Mouse (Mus musculus) testis, adult 2 months (tissue): ENCODE measurements around the gene Cnot4. TPM values are rescaled to one million over a fixed set of nuclear protein-coding genes. Genes with fewer than 3 reads are reported as not detected.
"Not testable (repeated sequence)": the region's sequence is repeated elsewhere in the genome, so short reads cannot be mapped to it uniquely, and the experiment has no call there.

ENCODE experiments used
- H3K27ac ChIP-seq: fragments of 200-500 bp; 2 replicates; pipeline ENCODE4 v1.5.1; 2012; ENCODE audit warnings: low read depth, low read length; ENCODE audit not compliant: control insufficient read depth, insufficient read depth
- H3K27me3 ChIP-seq: fragments of 200-500 bp; 2 replicates; pipeline ENCODE4 v1.6.1; 2012; ENCODE audit warnings: mild to moderate bottlenecking, low read length, moderate library complexity; ENCODE audit not compliant: control insufficient read depth, insufficient read depth
- H3K36me3 ChIP-seq: fragments of 200-500 bp; 2 replicates; pipeline ENCODE4 v1.6.1; 2012; ENCODE audit warnings: mild to moderate bottlenecking, low read length; ENCODE audit not compliant: control insufficient read depth, insufficient read depth
- H3K4me1 ChIP-seq: fragments of 200-500 bp; 2 replicates; pipeline ENCODE4 v1.6.1; 2012; ENCODE audit warnings: low read length; ENCODE audit not compliant: control insufficient read depth, insufficient read depth
- H3K4me3 ChIP-seq: fragments of 200-500 bp; 2 replicates; pipeline ENCODE4 v1.5.1; 2012; ENCODE audit warnings: low read depth, mild to moderate bottlenecking, low read length, moderate library complexity, mixed read lengths; ENCODE audit not compliant: control insufficient read depth
- CTCF ChIP-seq: fragments of 200-500 bp; IDR thresholded peaks from 2 replicates; pipeline ENCODE4 v1.5.1; 2012; ENCODE audit warnings: low read depth, mild to moderate bottlenecking, inconsistent platforms, low read length, moderate library complexity; ENCODE audit not compliant: control insufficient read depth, insufficient read depth, insufficient replicate concordance
- POLR2A ChIP-seq: fragments of 200-500 bp; IDR thresholded peaks from 2 replicates; pipeline ENCODE4 v1.6.1; 2012; ENCODE audit warnings: low read depth, mild to moderate bottlenecking, inconsistent platforms, low read length, moderate library complexity; ENCODE audit not compliant: control insufficient read depth
- polyA plus RNA-seq: library from polyadenylated mRNA; depleted of rRNA; stranded (reverse); fragments of >200 nt; gene quantifications from 2 replicates; pipeline ENCODE4 v1.2.3, GENCODE M21; 2012; rRNA removed

The Cnot4 gene
- polyA plus RNA-seq = 56.1 and 60.8 TPM in 2 replicates

GRCm38 (mm10) chr6:35133579-35134488 lies at the start of gene Cnot4:
Cnot4 (minus strand) TSS chr6:35133724.
- Histone ChIP-seq H3K27ac (peak within 1 kb of the TSS; percentile 100), H3K36me3 (no peaks in the 10 kb centered on the region), H3K4me3 (peak within 1 kb of the TSS; percentile 100), H3K27me3 (no peaks in the 10 kb centered on the region), H3K4me1 (peaks cover 5% of the 10 kb centered on the region)
- TF ChIP-seq CTCF = no peak
- TF ChIP-seq POLR2A = peak; percentile 97

DNA sequence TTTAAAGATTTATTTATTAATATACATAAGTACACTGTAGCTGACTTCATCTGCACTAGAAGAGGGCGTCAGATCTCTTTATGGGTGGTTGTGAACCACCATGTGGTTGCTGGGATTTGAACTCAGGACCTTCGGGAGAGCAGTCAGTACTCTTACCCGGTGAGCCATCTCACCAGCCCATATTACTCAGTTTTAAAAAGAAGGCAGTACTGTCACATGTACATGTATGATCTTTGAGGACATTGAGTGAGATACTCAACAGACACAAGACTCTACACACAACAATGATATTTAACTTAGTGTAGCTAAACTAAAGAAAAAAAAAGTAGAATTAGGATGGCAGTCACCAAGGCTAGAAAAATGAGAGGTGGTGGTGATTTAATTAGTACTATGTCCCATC lies 45.8 kb upstream of the Cnot4 start:
- not testable (repeated sequence) for H3K4me1 ChIP-seq, H3K36me3 ChIP-seq, H3K4me3 ChIP-seq, H3K27ac ChIP-seq, H3K27me3 ChIP-seq

DNA sequence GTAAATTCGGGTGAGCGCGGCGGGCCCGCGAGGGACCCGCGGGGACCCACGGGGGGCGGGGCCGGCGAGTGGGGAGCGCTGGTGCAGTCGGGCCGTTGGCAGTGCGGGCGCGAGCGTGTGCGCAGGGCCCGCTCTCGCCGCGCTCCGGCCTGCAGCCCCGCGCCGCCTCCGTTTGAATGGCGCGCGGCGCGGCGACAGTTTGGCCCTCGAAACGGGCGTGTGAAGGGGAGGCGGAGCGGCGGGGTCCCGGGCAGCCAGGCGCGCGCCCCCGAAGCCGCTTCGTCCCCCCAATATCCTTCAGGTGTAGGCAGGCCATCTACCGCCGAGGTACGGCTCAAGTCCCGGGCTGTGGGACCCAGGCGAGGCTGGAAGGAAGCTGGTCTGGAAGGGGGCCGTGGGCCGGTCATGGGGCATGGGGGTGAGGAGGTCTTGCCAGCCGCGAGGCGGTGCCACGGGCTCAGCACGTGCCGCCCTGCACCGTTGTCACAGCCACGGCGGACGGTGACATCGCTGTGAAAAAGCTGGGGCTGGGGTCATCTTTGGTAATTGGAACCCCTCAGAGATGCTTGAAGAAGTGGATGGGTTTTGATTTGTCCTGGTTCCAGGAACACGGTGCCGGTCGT lies 44.2 kb upstream of the Cnot4 start:
- TF ChIP-seq POLR2A = peak; percentile 14; the same call in 1 of the 2 replicates
- no peak for TF ChIP-seq CTCF
- H3K27me3 ChIP-seq = no peaks in the 10 kb centered on the region
- H3K27ac ChIP-seq = peak overlapping the region; percentile 94
- H3K4me1 ChIP-seq = no peaks in the 10 kb centered on the region; the same call in 1 of the 2 replicates
- H3K36me3 ChIP-seq = no peaks in the 10 kb centered on the region; the same call in 1 of the 2 replicates
- H3K4me3 ChIP-seq = peak overlapping the region; percentile 94

GRCm38 (mm10) chr6:35176979-35177649 lies 43.6 kb upstream of the Cnot4 start, which contains the start of gene Nup205:
Nup205 (plus strand) TSS chr6:35177421.
- TF ChIP-seq POLR2A (peak; percentile 60; the same call in 1 of the 2 replicates), CTCF (no peak)
- Histone ChIP-seq H3K27ac (peak within 1 kb of the TSS; percentile 94), H3K4me1 (no peaks in the 10 kb centered on the region; the same call in 1 of the 2 replicates)

DNA sequence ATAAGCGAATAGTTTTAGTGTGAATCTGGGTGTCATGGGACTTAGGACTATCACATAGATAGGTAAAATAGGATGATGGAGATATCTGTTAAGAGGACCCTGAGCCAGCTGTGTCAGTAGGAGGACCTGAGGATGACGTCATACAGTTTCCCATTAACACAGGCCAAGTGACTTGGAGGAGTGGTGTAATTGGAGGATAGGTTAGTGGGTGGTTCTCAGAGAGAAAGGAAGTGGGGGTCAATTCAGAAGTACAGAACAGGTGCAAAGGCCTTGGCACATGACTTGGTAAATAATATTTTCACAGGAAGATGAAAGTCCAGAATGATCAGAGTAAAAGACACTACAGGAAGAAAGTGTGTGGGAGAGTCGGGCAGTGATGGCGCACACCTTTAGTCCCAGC lies 39.7 kb upstream of the Cnot4 start:
- Histone ChIP-seq H3K27me3 (no peaks in the 10 kb centered on the region), H3K36me3 (no peaks in the 10 kb centered on the region), H3K4me1 (no peaks in the 10 kb centered on the region; the same call in 1 of the 2 replicates), H3K4me3 (no peak overlapping the region), H3K27ac (no peak overlapping the region)
- TF ChIP-seq POLR2A = no peak
- no peak for TF ChIP-seq CTCF

More at GRCm38 (mm10) chr6:35176979-35177649, 43.6 kb upstream of the Cnot4 start, which contains the start of gene Nup205:
- H3K27me3 ChIP-seq = no peaks in the 10 kb centered on the region
- H3K36me3 ChIP-seq = no peaks in the 10 kb centered on the region; the same call in 1 of the 2 replicates
- peak within 1 kb of the TSS; percentile 94 for H3K4me3 ChIP-seq

- H3K36me3 ChIP-seq, H3K4me3 ChIP-seq: not testable (repeated sequence)
Measured at GRCm38 (mm10) chr6:35172028-35172427, 38.5 kb upstream of the Cnot4 start.

DNA sequence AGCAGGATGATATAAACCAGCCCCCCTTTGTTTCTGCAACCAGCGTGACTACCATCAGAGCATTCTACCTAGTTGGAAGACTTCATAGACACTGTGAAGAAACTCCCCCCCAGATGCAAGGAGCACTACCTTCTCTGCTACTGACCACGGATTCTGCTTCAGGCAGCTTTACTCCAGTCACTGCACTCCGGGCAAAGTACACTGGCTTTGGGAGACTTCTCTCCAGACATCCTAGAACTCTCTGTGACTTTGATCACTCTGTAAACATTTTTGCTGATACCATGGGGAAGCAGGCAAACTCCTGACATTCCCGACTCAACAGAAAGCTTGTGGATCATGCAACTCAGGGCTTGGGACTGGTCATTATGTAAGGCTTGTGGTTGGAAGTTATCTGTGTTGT lies 35.7 kb upstream of the Cnot4 start:
- H3K27ac ChIP-seq = no peak overlapping the region
- H3K27me3 ChIP-seq = no peaks in the 10 kb centered on the region
- no peaks in the 10 kb centered on the region for H3K4me1 ChIP-seq
- H3K4me3 ChIP-seq = no peak overlapping the region
- TF ChIP-seq POLR2A (no peak), CTCF (no peak)
- H3K36me3 ChIP-seq = no peaks in the 10 kb centered on the region

More at GRCm38 (mm10) chr6:35172028-35172427, 38.5 kb upstream of the Cnot4 start:
- H3K4me1 ChIP-seq, H3K27ac ChIP-seq, H3K27me3 ChIP-seq: not testable (repeated sequence)
